Mouse (Mus musculus): Measurements from ENCODE around the gene Nkapd1.

Nkapd1 gene

DNA sequence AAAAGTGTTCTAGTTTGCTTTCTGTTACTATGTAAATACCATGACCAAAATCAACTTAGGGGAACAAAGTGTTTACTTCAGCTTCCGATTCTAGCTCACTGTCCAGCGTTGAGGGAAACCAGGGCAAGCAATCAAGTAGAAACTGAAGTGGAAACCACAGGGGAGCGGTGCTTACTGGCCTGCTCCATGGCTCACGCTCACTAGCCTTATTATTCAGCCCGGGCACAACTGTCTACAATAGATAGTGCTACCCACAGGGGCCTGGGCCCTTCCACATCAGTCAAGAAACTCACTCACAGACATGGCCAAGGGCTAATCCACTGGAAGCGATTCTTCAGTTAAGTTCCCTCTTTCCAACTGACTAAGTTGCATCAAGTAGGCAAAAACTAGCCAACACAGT lies 15.7 kb downstream of the Nkapd1 start:
- DNase-seq (ENCODE audit: low read depth, low spot score) = no peak

DNA sequence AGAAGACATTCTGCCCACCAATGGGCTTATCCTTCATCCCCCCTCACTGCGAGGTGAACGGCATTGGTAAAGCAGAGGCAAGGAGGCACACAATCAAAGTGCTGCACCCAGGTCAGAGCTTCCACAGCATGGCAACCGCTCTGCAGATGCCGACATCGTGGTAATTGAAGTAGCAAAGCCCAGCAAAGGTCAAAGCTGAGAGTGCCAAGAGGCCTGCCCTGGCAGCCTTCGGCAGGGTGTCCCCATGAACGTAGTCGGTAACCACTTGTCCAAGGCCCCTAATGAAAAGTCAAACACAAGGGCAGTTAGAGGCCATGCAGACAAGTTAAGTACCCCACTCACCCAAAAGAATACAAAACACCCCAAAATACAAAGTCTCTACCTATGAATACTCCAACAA lies 20.3 kb downstream of the Nkapd1 start:
- DNase-seq (ENCODE audit: low read depth, low spot score) = no peak

DNA sequence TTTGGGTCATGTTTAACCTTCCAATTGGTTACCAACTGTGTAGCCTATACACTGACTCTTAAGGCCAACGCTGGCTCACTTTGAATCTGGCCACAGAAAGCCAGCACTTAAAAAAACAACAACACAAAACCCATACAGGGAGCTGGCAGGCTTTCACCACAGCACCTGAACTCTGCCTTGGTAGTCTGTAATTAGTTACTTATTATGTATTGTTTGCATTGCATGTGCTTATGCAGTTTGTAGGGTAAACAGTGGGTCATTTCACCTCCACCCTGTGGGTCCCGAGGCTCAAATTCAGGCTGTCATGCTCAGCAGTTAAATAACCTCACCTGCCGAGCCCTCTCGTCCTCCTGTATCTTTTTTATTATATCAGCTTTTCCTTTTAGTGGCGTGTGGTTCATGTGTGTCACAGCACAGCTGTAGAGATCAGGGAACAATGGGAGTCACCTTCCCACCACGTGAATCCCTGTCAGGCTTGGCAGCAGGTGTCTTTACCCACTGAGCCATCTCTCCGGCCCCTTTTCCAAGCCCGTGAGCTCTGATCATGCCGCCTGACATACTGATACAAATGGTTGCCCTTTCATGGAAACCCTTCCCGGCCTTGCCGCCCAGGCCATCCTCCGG lies 22.4 kb downstream of the Nkapd1 start:
- no peak for DNase-seq (ENCODE audit: low read depth, low spot score)

DNA sequence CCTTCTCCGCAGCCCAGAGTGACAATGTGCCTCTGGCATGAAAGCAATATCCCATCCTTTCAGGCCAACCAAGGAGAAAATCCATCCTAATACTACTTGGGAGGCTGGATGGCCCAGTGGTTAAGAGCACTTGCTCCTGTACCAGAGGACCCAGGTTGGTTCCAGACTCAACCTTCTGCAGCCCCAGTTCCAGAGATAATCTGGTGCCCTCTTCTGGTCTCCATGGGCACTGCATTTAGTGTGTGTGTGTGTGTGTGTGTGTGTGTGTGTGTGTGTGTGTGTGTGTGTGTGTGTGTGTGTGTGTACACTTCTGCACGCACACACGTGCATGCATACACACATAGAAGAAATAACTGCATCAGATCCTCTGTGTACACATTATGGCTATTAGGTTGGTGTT lies 23.7 kb downstream of the Nkapd1 start:
- no peak for DNase-seq (ENCODE audit: low read depth, low spot score)

DNA sequence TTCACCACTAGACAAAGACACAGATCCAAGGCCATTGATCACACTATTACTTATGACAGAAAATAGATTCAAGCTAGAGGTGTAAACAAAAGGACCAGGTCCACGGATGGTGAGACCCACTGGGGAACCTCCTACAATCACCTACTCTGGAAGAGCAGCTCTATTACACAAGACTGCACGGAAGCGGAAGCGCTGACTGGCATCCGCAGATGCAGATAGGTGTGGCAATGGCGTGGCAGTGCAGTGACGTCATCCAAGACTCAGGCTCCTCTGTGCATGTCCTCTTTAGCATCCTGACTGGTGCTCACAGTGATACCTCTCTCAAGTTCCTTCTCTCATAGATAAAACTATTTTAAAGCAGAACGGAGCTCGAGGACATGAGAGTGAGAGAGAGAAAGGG lies 24.3 kb downstream of the Nkapd1 start:
- DNase-seq (ENCODE audit: low read depth, low spot score) = no peak

DNA sequence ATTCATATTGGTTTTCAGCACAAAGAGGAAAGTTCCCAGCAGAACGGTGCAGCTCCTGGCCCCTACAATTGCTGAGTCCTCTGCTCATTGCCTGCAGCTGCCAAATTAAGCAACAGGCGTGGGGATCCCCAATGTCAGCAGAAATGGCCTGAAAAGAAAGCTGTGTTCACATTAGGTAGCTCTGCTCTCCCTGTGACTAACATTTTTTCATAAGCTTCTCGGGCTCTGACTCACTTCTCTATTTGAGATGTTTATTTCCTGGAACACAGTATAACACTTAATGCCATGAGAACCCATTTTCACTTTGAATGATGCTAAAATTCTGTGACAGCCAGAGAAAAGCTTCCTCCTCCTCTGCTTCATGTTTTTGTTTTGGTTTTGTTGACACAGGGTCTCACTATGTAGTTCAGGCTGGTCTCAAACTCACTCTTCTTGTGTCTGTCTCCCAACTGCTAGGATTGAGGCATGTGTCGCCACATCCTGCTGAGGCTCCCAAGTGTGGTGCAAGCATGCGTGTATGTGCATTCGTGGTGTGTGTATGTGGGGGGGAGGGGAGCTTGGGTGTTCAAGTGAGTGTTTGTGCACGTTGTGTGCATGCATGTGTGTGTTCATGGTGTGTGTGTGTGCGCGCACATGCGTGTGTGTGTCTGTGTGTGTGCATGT lies 26.3 kb downstream of the Nkapd1 start:
- no peak for DNase-seq (ENCODE audit: low read depth, low spot score)

DNA sequence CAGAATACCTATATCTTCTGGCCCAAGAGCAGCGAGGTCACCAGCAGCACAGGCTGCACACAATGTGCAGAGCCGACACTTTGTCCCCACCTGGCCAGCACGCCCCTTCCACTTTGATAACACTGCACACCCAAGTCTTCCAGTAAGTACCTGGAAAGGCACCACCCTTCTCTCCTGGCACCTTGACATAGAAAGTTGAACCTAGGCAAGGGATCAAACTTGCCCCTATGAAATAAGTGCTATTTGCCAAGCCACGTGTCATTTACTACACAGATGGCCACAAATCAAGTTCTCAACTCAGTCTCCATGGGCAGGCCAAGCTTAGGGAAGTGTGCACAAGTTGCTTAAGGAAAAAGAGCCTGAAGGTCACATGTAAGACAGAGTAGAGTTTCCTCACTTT lies 30.3 kb downstream of the Nkapd1 start:
- no peak for DNase-seq (ENCODE audit: low read depth, low spot score)

DNA sequence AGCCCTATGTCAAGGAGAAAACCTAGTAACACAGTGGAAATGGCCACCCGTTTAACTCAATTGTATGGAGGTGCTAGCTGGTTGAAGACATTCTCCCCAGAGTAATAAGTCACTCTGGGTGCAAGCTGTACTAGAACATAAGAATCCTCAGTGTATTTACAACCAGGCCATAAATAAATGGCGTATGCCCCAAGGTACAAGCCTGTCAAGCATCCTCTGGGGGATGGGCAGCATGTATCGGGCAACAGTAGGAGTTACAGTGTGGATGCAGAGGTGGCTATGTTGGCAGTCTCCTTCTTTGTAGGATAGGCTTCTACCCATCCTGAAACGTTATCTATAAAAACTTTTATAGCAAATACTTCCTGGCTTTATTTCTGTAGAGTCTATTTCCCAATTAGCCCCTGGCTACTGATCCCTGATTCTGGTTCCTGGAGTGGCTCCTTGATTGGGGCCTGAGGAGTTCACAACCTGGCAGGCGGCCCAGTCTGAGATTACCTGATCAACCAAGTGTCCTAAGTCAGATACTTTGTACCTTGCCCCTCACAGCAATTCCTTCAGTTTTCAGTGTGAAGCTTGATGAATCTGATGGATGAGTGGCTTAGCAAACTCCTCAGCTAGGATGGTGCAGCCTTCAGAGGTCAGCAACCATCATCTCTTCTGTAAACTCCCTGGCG lies 32.0 kb downstream of the Nkapd1 start:
- DNase-seq (ENCODE audit: low read depth, low spot score) = no peak

DNA sequence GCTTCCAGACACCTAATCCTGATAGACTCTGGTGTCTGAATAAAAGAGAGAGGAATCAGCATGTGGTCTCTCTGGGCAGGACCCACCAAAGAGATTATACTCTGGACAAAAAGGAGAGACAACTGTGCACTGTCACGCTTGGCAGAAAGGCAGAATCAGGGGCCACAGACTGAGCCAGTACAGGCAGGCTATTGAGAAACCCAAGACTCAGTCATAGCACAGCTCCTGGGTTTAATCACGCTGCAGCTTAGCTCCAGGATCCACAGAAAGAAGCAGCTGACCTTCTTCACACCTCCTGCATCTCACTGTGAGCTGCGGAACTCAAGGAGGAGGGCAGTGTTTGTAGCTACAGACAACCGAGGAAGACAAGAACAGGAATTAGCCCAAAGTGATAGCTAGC lies 36.9 kb downstream of the Nkapd1 start:
- no peak for DNase-seq (ENCODE audit: low read depth, low spot score)

DNA sequence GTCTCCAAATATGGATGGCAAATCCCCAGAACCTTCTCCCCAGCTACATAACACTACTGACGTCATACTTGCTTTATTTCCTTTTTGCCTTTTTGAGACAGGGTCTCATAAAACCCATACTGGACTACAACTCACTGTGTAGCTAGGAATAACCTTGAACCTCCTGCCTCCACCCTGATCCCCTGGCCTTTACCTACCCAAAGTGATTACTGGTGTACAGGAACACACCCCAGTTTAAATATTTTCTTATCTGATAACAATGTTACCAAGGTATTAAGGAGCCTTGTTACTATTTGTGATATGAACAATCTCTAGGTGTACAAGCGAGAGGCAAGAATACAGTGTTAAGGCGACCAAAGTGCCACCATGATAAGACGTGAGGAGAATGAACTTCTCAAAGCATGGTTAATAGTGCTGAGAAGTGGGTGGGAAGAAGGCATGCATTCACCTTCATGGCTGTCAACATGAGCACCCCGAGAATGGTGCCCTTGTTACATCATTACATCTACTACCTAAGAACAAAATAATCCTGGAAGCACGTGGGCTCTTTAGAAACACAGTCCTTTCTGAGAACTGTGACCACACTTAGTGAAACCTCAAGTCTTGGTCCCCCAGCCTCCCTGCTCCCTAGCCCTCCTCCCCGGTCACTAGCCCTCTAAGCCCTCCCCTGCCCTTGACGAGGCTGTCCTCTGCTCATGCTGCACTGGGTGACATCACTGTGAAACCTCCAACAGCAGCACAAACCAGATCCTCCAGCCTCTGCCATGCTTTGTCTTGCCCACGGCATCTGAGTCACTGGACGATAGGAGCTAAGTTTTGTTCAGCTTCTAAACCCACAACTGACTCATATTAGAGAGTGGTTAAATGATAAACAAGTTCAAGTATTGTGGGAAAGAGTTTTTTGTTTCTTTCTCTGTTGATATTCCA lies 47.4 kb downstream of the Nkapd1 start:
- no peak for DNase-seq (ENCODE audit: low read depth, low spot score)

DNA sequence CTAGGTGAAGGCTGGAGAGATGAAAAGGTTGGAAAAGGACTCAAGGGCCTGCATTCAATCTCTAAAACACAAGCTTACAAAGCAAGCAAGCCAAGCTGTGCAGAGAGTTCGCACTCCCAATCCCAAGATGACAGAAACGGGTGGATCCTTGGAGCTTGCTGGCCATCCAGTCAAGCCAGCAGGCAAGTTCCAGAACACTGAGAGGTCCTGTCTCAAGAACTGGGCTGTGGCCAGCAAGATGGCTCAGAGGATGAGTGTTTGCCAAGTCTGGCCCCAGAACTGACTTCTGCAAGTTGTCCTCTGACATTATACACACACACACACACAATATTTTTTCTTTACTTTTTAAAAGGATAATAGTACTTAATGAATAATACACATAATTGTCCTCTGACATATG lies 49.4 kb downstream of the Nkapd1 start:
- no peak for DNase-seq (ENCODE audit: low read depth, low spot score)

DNA sequence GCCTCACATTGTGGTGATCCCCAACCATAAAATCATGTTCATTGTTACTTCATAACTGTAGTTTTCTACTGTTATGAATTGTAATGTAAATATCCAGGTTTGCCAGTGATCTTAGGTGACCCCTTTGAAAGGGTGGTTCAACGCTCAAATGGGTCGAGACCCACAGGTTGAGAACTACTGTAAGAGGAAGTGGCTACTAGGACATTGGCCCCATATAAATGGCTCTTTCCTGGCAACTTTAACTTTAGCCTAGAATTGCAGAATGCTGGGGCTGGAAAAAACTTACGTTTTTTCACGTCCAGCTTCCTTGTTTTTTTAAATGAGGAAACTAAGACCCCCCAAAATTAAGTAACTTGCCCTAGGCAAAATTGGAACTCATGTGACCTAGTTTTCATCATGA lies 49.9 kb downstream of the Nkapd1 start:
- no peak for DNase-seq (ENCODE audit: low read depth, low spot score)

DNA sequence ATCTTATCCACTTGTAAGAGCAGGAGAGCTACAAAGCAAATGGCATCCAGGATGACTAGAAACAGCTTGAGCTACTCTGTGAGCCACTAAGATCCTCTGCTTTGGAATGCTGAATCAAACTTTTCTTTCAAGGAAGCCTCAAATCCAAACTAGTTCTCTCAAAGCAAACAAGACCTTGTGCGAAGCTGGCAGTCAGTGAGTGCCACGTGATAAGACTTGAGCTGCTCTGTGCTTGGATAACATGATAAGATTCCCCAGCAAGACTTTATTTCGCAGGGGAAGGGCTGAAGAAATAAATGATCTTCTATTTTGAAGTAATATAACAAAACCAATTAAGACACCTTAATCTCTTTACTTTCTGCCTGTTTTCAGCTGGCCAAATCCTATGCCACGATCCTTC lies 51.3 kb downstream of the Nkapd1 start:
- DNase-seq (ENCODE audit: low read depth, low spot score) = no peak

DNA sequence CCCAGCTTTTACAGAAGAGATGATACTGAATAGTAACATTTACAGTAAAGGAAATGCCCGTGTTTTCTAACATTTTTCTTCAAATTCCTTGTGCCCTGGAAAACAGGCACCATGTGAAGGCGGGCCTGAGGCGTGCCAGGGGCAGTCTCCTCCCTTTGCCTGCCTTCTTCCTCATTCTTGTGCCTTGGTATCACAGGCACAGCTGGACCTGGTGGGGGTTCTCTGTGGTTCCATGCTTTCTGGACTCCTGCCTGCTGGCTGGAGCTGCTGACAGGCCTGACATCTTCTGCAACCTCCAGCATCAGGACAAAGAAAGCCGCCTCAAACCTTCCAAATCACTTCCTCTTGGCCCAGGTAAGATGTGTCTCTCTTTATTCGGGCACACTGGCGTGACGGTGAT lies 52.1 kb downstream of the Nkapd1 start:
- DNase-seq (ENCODE audit: low read depth, low spot score) = no peak

DNA sequence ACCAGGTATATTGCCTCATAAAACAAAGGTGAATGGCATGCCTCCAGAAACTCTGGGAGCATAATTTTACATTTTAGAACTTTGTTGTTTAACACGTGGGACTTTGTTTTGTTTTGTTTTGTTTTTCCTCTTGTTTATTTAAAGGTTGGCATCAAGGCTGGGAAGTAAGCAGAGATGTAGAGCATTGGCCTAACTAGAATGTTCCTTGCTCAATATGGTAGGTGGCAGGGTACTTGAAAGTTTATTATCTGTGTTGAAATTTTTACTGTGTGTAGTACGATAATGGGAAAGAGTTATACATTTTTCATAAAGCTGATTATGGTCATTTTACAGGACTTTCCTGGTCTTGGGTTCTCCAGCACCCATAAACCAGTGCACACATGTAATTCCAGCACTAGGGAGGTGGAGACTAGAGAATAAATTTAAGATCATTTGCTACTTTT lies 55.3 kb downstream of the Nkapd1 start:
- no peak for DNase-seq (ENCODE audit: low read depth, low spot score)

DNA sequence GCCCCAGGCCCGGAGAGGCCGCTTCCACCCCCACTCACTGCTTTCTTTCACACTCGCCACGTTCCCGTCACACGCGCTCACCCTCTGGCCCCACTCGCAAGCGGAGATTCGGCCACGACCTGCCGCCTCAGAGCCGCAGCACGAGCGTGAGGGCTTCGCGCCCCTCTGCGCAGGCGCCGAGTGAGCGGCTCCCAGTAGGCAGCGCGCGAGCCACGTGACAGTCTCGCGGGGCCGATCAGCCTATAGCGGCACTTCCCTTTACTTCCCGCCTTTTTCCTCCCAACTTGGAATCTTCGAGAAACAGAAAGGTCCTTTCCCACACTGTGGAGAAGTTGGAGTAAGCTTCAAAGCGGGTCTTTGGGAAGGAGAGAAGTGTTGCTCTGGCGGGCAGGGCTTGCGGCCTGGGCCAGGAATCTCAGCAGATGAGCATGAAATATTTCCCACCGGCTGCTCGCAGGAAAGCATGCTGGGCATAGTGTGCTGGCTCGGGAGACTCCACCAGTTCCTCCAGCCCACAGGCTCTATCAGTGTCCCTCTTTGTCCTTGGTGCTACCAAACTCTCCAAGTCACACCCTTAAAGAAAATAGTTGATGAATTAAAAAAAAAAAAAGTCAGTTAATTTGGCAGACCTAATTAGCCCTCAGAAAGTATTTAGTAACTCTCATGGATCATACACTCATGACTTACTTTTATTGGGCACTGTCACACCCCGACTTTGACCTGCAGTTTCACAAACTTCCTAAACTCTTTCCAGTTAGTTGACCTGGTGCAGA lies 55.9 kb downstream of the Nkapd1 start, which contains the start of gene Tex12:
Gene Tex12, minus strand, starts transcription at position 181 of the 773 bp plus-strand sequence.
- DNase-seq (ENCODE audit: low read depth, low spot score) = peak; percentile 20
